Mouse (Mus musculus) hindbrain, embryonic 13.5 days (tissue): Measurements from ENCODE around the gene Snd1. TPM values are rescaled to one million over a fixed set of nuclear protein-coding genes. Genes with fewer than 3 reads are reported as not detected.
A peak's percentile ranks its signal among the peaks of the same experiment; 100 is the strongest.
"Not testable (repeated sequence)": the region's sequence is repeated elsewhere in the genome, so short reads cannot be mapped to it uniquely, and the experiment has no call there.

Experiments
- ATAC-seq: fragments of 200-750 bp; cut with Nextera tagmentation; 2 replicates; pipeline ENCODE4 v1.8.0; 2017; ENCODE audit warnings: moderate TSS enrichment; ENCODE audit not compliant: low FRiP score
- H3K27ac ChIP-seq: fragments of 300-500 bp; sonication (generic); 2 replicates; pipeline ENCODE4 v1.5.1; 2015; ENCODE audit warnings: inconsistent platforms, mild to moderate bottlenecking, moderate library complexity
- H3K27me3 ChIP-seq: fragments of 300-500 bp; sonication (generic); 2 replicates; pipeline ENCODE4 v1.6.1; 2015; ENCODE audit warnings: mild to moderate bottlenecking, inconsistent platforms
- H3K36me3 ChIP-seq: fragments of 300-500 bp; sonication (generic); 2 replicates; pipeline ENCODE4 v1.6.1; 2015; ENCODE audit warnings: mild to moderate bottlenecking, inconsistent platforms
- H3K4me1 ChIP-seq: fragments of 300-500 bp; sonication (generic); replicated peaks from 2 replicates; pipeline ENCODE4 v1.6.1; 2015; ENCODE audit warnings: inconsistent platforms
- H3K4me2 ChIP-seq: fragments of 300-500 bp; sonication (generic); 2 replicates; pipeline ENCODE4 v1.6.1; 2015; ENCODE audit warnings: inconsistent platforms, mild to moderate bottlenecking, moderate library complexity
- H3K4me3 ChIP-seq: fragments of 300-500 bp; sonication (generic); 2 replicates; pipeline ENCODE4 v1.5.1; 2015; ENCODE audit warnings: mild to moderate bottlenecking, inconsistent platforms
- H3K9ac ChIP-seq: fragments of 300-500 bp; sonication (generic); 2 replicates; pipeline ENCODE4 v1.6.1; 2015; ENCODE audit warnings: mild to moderate bottlenecking, inconsistent platforms
- H3K9me3 ChIP-seq: fragments of 300-500 bp; sonication (generic); 2 replicates; pipeline ENCODE4 v1.6.1; 2016; ENCODE audit warnings: inconsistent platforms
- WGBS: fragments of 180-500 bp; shearing (Covaris S2); methylation state at CpG from one replicate; pipeline ENCODE4 v1.1.7; 2015; 5-methylcytosine and 5-hydroxymethylcytosine counted together
- polyA plus RNA-seq: library from polyadenylated mRNA; unstranded; fragments of >200 nt; fragmentation: Nextera tagmentation; extraction: Ambion mirVana; gene quantifications from 2 replicates; pipeline ENCODE4 v1.2.1, GENCODE M21; 2015

Gene Snd1
- polyA plus RNA-seq, 1 experiment from 2014 or later = 81.2 TPM

DNA sequence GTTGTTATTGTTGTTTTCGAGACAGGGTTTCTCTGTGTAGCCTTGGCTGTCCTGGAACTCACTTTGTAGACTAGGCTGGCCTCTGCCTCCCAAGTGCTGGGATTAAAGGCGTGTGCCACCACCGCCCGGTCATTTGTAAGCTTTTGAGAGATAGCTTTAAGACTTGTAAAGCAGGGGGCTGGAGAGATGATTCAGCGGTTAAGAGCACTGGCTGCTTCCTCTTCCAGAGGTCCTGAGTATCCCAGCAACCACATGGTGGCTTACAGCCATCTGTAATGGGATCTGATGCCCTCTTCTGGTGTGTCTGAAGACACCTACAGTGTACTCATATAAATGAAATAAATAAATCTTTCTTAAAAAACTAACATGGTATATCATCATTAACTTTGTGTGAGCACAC is 45.8 kb downstream of the Snd1 start:
- not testable (repeated sequence) for H3K27ac ChIP-seq, H3K27me3 ChIP-seq, H3K9me3 ChIP-seq, ATAC-seq, H3K4me1 ChIP-seq, H3K4me2 ChIP-seq, H3K9ac ChIP-seq, H3K4me3 ChIP-seq
- peaks cover 41% of the 10 kb centered on the region for H3K36me3 ChIP-seq
- whole genome bisulfite sequencing = 89% methylated on average over 5 of the region's 5 CpGs

DNA sequence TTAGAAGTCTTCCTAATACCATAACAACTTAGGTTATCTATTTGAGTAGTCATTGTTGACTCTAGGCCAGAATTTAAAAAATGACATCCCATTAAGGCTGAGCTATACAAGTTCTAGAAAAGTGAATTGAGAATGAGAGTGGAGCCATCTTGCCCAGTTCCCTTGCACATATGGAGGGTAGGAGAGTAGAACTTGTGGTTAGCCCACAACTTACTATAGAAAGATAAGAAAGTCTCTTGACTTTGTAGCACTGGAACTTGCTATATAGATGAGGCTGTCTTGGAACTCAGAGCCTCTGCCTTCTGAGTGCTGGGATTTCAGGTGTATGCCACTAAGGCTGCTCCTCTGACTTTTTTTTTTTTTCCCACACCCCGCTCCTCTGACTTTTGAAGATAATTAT is 46.5 kb downstream of the Snd1 start:
- no peaks in the 10 kb centered on the region; the same call in 1 of the 2 replicates for H3K4me1 ChIP-seq
- no peaks in the 10 kb centered on the region for H3K9me3 ChIP-seq
- no peak overlapping the region for H3K4me3 ChIP-seq
- H3K27ac ChIP-seq = no peak overlapping the region
- no peak for ATAC-seq
- no peaks in the 10 kb centered on the region for H3K27me3 ChIP-seq
- WGBS = 90% methylated on average over 1 of the region's 1 CpGs
- no peak overlapping the region for H3K4me2 ChIP-seq
- H3K36me3 ChIP-seq = peaks cover 43% of the 10 kb centered on the region
- H3K9ac ChIP-seq = no peak overlapping the region

DNA sequence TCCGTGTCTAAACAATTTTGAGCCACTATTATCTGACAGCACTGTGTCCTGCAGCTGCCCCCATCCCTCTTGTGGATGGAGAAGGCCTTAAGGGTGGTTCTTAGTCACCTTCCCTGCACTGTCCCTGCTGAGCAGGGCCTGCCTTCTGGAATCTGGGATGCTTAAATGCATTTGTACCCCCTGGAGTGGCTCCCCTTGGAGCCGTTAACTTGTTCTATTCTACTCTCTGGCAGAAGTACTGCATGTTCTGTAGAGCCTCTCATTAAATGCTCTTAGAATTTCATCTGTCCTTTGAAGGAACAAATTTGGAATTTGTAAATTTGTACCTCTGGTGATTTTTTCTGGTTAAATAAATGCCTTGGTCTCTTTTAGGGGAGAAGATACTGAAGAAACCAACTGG is 50.6 kb downstream of the Snd1 start:
- Histone ChIP-seq H3K36me3 (peaks cover 59% of the 10 kb centered on the region), H3K4me3 (no peak overlapping the region), H3K27me3 (no peaks in the 10 kb centered on the region), H3K27ac (no peak overlapping the region), H3K4me2 (no peak overlapping the region), H3K4me1 (no peaks in the 10 kb centered on the region), H3K9me3 (no peaks in the 10 kb centered on the region), H3K9ac (no peak overlapping the region)
- WGBS = 64% methylated on average over 2 of the region's 2 CpGs
- ATAC-seq = no peak

DNA sequence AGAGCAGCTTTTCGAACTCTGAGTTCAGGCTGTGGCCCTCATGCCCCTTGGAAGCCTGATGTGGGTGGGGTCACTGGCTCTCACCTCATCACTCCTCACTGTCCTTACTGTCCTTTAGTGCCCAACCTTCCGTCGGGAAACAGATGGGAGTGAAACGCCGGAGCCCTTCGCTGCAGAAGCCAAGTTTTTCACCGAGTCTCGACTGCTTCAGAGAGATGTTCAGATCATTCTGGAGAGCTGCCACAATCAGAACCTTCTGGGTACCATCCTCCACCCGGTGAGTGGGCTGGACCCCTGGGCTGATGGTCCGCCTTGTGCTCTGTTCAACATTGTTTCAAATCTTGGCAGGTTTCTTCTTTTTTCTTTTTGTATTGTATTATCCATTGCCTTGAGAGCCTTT is 52.5 kb downstream of the Snd1 start:
- no peaks in the 10 kb centered on the region for H3K9me3 ChIP-seq
- H3K27ac ChIP-seq = no peak overlapping the region
- no peaks in the 10 kb centered on the region for H3K27me3 ChIP-seq
- no peak for ATAC-seq
- peaks cover 51% of the 10 kb centered on the region for H3K36me3 ChIP-seq
- no peak overlapping the region for H3K4me2 ChIP-seq
- no peak overlapping the region for H3K4me3 ChIP-seq
- H3K4me1 ChIP-seq = 0 out of 2 replicates have a peak, but pooled peaks cover under 1% of the 10 kb centered on the region
- 93% methylated on average over 10 of the region's 10 CpGs for WGBS
- H3K9ac ChIP-seq = no peak overlapping the region

DNA sequence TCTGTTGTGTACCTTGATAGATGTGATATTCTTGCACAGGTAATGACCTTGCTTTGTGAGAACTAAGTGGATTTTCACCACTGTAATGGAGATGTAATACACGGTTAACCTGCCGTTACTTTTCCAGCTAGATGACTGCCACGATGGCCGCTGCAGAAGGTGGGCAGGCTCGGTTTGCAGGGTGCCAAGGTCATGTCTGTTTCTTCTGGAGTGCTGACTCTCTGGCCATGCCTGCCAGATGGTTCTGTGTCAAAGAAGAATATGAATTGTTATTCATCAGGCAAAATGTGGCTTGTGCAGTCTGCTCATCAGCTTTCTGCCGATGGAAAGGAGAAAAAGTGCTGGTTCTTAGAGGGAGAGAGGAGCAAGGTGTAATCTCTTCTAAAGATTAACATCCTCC is 53.3 kb downstream of the Snd1 start:
- Histone ChIP-seq H3K9me3 (no peaks in the 10 kb centered on the region), H3K27me3 (no peaks in the 10 kb centered on the region), H3K4me3 (no peak overlapping the region), H3K36me3 (peaks cover 47% of the 10 kb centered on the region), H3K9ac (no peak overlapping the region), H3K4me1 (0 out of 2 replicates have a peak, but pooled peaks cover 3% of the 10 kb centered on the region), H3K27ac (no peak overlapping the region), H3K4me2 (no peak overlapping the region)
- WGBS = 86% methylated on average over 6 of the region's 6 CpGs
- no peak for ATAC-seq

DNA sequence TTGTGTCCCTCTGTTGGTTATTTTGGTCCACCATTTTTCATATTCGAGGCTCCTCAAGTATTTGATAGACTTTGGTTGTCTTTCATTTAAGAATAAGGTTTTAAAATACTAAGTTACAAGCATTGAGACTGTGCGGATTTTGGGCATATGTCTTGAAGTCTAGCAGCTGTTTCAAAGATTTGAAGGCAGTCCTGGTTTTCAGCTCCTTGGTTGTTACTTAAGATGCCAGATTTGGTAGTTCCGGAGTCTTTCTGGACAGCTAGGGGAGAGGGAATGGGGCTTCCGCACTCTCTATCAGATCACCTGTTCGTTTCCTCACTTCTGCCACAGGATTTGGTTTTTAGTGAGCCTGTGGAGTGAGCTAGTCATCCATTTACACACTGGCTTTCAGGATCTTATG is 61.5 kb downstream of the Snd1 start:
- H3K36me3 ChIP-seq = no peaks in the 10 kb centered on the region; the same call in 1 of the 2 replicates
- ATAC-seq = no peak
- H3K27me3 ChIP-seq = no peaks in the 10 kb centered on the region
- whole genome bisulfite sequencing = 93% methylated on average over 5 of the region's 5 CpGs
- no peaks in the 10 kb centered on the region for H3K9me3 ChIP-seq
- H3K9ac ChIP-seq = no peak overlapping the region
- H3K4me1 ChIP-seq = peaks cover 15% of the 10 kb centered on the region
- H3K4me3 ChIP-seq = no peak overlapping the region
- H3K4me2 ChIP-seq = no peak overlapping the region
- H3K27ac ChIP-seq = no peak overlapping the region

DNA sequence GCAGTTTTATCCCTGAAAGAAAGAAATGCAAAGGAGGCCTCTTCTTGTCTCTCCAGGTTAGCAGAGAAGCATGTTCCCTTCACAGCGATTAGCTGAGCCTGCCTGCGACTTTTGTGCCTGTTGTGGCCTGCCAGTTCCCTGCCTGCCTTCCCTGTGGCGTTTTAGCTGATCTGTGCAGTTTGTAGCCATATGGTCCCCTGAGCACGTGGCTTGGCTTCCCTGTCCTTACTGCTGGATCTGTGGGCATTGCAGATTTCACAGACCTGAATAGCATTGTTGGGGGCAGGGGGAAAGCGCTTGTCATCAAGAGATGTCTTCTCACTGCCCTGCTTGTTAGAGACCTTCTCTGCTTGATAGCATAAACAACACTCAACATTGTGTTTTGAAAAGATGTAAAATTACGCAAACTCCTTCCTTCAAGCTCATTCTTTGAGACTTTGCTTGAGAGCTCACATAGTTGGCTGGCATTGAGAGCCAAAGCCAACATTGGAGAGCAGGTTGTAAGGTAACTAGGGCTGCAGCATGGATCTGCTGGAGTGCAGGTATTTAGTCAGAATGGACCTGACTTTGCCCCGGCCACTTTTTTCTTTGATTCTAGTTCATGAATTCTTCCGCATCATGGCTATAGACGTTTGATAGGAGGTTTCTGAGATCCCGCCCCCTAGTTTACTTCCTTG is 63.0 kb downstream of the Snd1 start:
- WGBS = 64% methylated on average over 10 of the region's 10 CpGs
- no peak overlapping the region for H3K4me2 ChIP-seq
- H3K27ac ChIP-seq = peak overlapping the region; percentile 13; the same call in 1 of the 2 replicates
- peaks cover 18% of the 10 kb centered on the region for H3K4me1 ChIP-seq
- H3K27me3 ChIP-seq = no peaks in the 10 kb centered on the region
- H3K36me3 ChIP-seq = no peaks in the 10 kb centered on the region; the same call in 1 of the 2 replicates
- no peaks in the 10 kb centered on the region for H3K9me3 ChIP-seq
- peak; percentile 80 for ATAC-seq
- H3K4me3 ChIP-seq = no peak overlapping the region
- no peak overlapping the region for H3K9ac ChIP-seq

DNA sequence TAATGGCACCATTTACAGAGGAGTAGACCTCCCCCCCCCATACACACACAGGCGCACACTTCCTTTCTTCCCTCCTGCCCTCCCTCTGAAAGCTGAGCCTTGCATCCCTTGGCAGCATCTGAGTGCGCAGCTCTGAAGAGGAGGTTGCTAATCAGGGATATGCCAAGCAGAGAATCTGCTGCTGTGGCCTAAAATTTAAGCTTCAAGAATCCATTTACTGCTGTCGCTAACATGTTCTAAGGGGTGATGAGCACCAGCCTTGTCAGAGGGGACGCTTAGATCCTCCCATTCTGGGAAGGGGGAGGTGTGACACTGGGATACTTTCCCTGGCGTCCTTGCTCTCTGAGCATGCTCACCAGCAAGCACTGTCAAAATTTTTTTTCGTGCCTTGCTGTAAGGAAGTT is 67.4 kb downstream of the Snd1 start:
- H3K27me3 ChIP-seq = no peaks in the 10 kb centered on the region
- 67% methylated on average over 6 of the region's 6 CpGs for WGBS
- H3K36me3 ChIP-seq = no peaks in the 10 kb centered on the region
- no peak overlapping the region for H3K4me3 ChIP-seq
- ATAC-seq = no peak
- no peaks in the 10 kb centered on the region for H3K9me3 ChIP-seq
- H3K4me2 ChIP-seq = no peak overlapping the region
- H3K9ac ChIP-seq = no peak overlapping the region
- H3K4me1 ChIP-seq = peaks cover 17% of the 10 kb centered on the region
- H3K27ac ChIP-seq = no peak overlapping the region

DNA sequence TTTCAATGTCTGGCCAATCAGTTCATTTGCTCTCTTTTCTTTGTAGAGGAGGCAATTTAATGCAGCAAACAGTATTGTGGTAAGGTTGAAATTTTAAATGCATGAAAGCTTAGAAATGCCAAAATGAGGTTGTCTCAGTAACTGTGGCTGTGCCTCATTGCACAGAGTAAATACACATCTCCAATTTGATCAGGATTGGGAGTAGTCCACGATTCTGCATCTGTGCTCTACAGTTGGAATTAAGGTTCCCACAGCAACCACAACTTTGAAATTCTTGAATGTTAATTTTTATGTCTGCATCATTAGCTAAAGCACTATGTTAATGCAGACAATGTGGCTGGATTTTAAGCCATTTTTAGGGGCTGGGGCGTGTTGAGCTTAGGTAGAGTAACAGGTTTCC is 72.0 kb downstream of the Snd1 start:
- no peaks in the 10 kb centered on the region for H3K36me3 ChIP-seq
- ATAC-seq = no peak
- H3K4me2 ChIP-seq = no peak overlapping the region
- no peak overlapping the region for H3K27ac ChIP-seq
- H3K9ac ChIP-seq = no peak overlapping the region
- peaks cover 18% of the 10 kb centered on the region for H3K4me1 ChIP-seq
- WGBS = 82% methylated on average over 2 of the region's 2 CpGs
- no peak overlapping the region for H3K4me3 ChIP-seq
- no peaks in the 10 kb centered on the region for H3K27me3 ChIP-seq
- no peaks in the 10 kb centered on the region for H3K9me3 ChIP-seq

DNA sequence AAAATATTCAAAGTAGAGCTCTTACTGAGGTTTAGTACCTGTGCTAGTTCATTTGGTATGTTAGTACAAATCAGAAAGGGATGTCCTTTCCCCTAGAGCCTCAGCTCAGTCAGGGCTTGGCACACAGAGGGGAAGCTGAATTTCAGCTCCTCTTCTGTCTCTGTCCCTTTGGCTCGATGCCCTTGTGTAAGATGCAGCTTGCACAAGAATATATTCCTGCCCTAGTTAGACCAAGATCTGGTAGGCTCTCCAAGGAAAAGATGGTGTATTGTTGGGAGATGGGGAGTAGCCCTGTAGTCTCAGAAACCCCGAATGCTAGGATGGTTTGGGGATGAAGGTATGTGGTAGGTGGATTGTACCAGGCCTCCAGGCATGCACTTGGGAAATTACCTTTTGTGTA is 74.4 kb downstream of the Snd1 start:
- Histone ChIP-seq H3K9me3 (no peaks in the 10 kb centered on the region), H3K4me2 (no peak overlapping the region), H3K4me1 (peaks cover 27% of the 10 kb centered on the region), H3K27me3 (no peaks in the 10 kb centered on the region), H3K4me3 (no peak overlapping the region), H3K27ac (no peak overlapping the region), H3K9ac (no peak overlapping the region), H3K36me3 (no peaks in the 10 kb centered on the region)
- no peak for ATAC-seq
- 87% methylated on average over 2 of the region's 2 CpGs for WGBS

DNA sequence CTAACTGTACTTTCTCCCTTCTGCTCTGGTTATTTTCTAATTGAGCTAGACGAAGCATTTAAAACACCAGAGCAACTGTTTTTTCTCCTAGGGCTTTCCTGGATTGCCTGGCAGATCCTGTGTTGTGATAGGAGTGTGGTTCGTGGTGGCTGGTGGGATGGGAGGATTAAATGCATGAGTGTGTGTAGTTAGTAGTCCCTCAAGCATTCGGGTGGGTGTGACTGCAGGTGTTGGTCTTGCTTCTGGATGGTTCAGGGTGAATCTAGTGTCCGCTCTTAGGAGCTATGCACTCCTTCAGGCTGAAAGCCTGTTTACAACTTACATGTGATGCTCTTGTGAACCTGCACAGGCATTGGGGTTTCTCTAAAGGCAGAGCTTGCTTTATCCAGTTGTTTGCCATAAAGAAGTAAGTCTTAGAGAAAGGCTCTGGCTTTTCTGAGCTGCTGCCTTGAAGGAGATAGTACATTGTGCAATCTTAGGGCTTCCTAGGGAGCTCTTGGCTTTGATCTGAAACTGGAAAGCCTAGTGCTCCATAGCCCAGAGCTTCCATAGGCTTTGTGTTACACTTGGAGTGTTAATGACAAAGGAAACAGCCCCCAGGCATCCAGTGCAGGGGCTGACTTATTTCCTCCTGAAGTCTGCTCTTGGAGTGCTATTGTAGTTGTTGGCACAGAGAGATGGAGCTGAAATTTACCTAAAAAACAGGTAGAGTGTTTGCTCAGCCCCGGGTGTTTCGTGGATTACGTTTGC is 75.5 kb downstream of the Snd1 start:
- H3K4me1 ChIP-seq = peaks cover 29% of the 10 kb centered on the region
- H3K4me3 ChIP-seq = no peak overlapping the region
- no peak overlapping the region for H3K27ac ChIP-seq
- H3K9ac ChIP-seq = no peak overlapping the region
- H3K4me2 ChIP-seq = no peak overlapping the region
- 70% methylated on average over 7 of the region's 7 CpGs for WGBS
- no peaks in the 10 kb centered on the region for H3K36me3 ChIP-seq
- no peak for ATAC-seq
- no peaks in the 10 kb centered on the region for H3K9me3 ChIP-seq
- no peaks in the 10 kb centered on the region for H3K27me3 ChIP-seq

DNA sequence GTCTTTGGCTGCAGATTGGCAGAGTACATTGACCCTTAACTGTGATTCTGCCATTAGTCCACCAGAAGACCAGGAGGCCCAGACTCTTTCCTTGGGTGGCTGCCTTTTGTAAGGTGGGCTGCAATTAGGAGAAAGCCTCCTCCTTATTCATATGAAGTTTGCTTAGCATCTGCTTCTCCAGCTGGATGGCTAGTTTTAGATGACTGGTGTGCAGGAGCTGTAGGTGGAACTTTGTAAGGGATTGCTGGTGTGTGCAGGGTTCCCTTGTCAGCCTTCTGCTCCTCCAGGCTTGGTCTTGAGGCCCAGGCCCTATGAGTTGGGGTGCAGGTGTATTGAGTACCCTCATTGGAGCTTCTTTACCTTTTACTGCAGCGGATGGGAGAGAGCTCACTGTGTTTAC is 79.5 kb downstream of the Snd1 start:
- no peak overlapping the region for H3K4me2 ChIP-seq
- ATAC-seq = no peak

DNA sequence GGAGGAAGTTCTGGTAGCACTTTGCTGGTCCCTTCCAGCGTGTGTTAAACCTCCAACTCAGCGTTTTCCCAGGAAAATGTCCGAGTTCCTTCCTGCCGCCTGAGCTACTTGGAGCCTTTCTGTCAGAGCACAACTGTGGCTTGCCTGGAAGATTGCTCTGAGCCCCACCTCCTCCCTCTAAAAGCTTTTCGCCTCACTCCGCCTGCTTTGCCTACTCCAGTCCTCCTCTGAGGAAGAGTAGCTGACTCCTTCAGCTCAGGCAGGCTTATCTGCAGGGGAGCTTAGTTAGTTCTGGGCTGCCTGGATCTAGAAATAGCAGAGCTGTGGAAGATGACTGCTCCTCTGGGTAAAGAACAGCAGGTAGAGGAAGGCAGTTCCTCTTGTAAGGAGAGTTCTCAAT is 80.1 kb downstream of the Snd1 start:
- H3K27ac ChIP-seq = no peak overlapping the region
- no peaks in the 10 kb centered on the region for H3K36me3 ChIP-seq
- peaks cover 44% of the 10 kb centered on the region for H3K4me1 ChIP-seq
- H3K9ac ChIP-seq = no peak overlapping the region
- H3K27me3 ChIP-seq = no peaks in the 10 kb centered on the region
- ATAC-seq = no peak
- H3K4me3 ChIP-seq = no peak overlapping the region
- WGBS = 70% methylated on average over 6 of the region's 6 CpGs
- no peaks in the 10 kb centered on the region for H3K9me3 ChIP-seq
- no peak overlapping the region for H3K4me2 ChIP-seq

More for the DNA sequence above, 79.5 kb downstream of the Snd1 start:
- H3K27me3 ChIP-seq = no peaks in the 10 kb centered on the region
- peaks cover 44% of the 10 kb centered on the region for H3K4me1 ChIP-seq
- no peak overlapping the region for H3K4me3 ChIP-seq
- WGBS = 97% methylated on average over 1 of the region's 1 CpGs
- H3K9ac ChIP-seq = no peak overlapping the region
- no peaks in the 10 kb centered on the region for H3K9me3 ChIP-seq
- H3K36me3 ChIP-seq = no peaks in the 10 kb centered on the region
- H3K27ac ChIP-seq = no peak overlapping the region
